Mouse (Mus musculus): ENCODE measurements around the gene Etfdh.

Etfdh gene

GRCm38 (mm10) chr3:79629416-79629730 lies at the start of gene Etfdh:
Gene Etfdh, minus strand, starts transcription at chr3:79629500.
- peak; percentile 58 to 71 for DNase-seq (ENCODE audit: low spot score in 2 of 2)

GRCm38 (mm10) chr3:79676411-79676810 lies 47.1 kb upstream of the Etfdh start:
- DNase-seq (ENCODE audit: low spot score in 2 of 2), result no peak

GRCm38 (mm10) chr3:79674641-79675040 lies 45.3 kb upstream of the Etfdh start:
- DNase-seq (ENCODE audit: low spot score in 2 of 2), result no peak

GRCm38 (mm10) chr3:79673082-79673481 lies 43.8 kb upstream of the Etfdh start:
- peak in 1 of 2 experiments; percentile 67 for DNase-seq (ENCODE audit: low spot score in 2 of 2)

- no peak for DNase-seq (ENCODE audit: low spot score in 2 of 2)
These were observed 42.9 kb upstream of the Etfdh start for GRCm38 (mm10) chr3:79672188-79672587.

GRCm38 (mm10) chr3:79670556-79670955 lies 41.3 kb upstream of the Etfdh start:
- no peak for DNase-seq (ENCODE audit: low spot score in 2 of 2)

- no peak for DNase-seq (ENCODE audit: low spot score in 2 of 2)
These were observed 35.6 kb upstream of the Etfdh start for GRCm38 (mm10) chr3:79664787-79665408.

GRCm38 (mm10) chr3:79656682-79657081 lies 27.4 kb upstream of the Etfdh start:
- DNase-seq (ENCODE audit: low spot score in 2 of 2), result no peak

- no peak for DNase-seq (ENCODE audit: low spot score in 2 of 2)
These were observed 22.8 kb upstream of the Etfdh start for GRCm38 (mm10) chr3:79652129-79652528.

- DNase-seq (ENCODE audit: low spot score in 2 of 2), result peak; percentile 92 to 95
These were observed 512 bp downstream of the Etfdh start, which contains the start of gene 4930579G24Rik for GRCm38 (mm10) chr3:79628561-79629415. Gene 4930579G24Rik, plus strand, starts transcription at chr3:79629079.

GRCm38 (mm10) chr3:79628182-79628560 lies 1.1 kb downstream of the Etfdh start:
- DNase-seq (ENCODE audit: low spot score in 2 of 2), result no peak

- no peak for DNase-seq (ENCODE audit: low spot score in 2 of 2)
These were observed 1.7 kb downstream of the Etfdh start for GRCm38 (mm10) chr3:79627484-79628181.

GRCm38 (mm10) chr3:79609886-79610285 lies 19.4 kb downstream of the Etfdh start:
- DNase-seq (ENCODE audit: low spot score in 2 of 2), result no peak

- DNase-seq (ENCODE audit: low spot score in 2 of 2), result no peak
These were observed 33.8 kb downstream of the Etfdh start for GRCm38 (mm10) chr3:79595468-79595867.

GRCm38 (mm10) chr3:79591793-79592471 lies 37.4 kb downstream of the Etfdh start:
- DNase-seq (ENCODE audit: low spot score in 2 of 2), result no peak

- peak; percentile 69 to 71 for DNase-seq (ENCODE audit: low spot score in 2 of 2)
These were observed 38.2 kb downstream of the Etfdh start, which contains the start of gene Ppid for GRCm38 (mm10) chr3:79590863-79591792. Gene Ppid, plus strand, starts transcription at chr3:79591342.

- DNase-seq (ENCODE audit: low spot score in 2 of 2), result no peak
These were observed 39.6 kb downstream of the Etfdh start for GRCm38 (mm10) chr3:79589671-79590070.

- DNase-seq (ENCODE audit: low spot score in 2 of 2), result peak; percentile 79 to 89
These were observed 42.5 kb downstream of the Etfdh start for GRCm38 (mm10) chr3:79586804-79587203.

- DNase-seq (ENCODE audit: low spot score in 2 of 2), result no peak
These were observed 49.3 kb downstream of the Etfdh start for GRCm38 (mm10) chr3:79579891-79580575.

GRCm38 (mm10) chr3:79578164-79578563 lies 51.1 kb downstream of the Etfdh start:
- no peak for DNase-seq (ENCODE audit: low spot score in 2 of 2)
